Mouse (Mus musculus): ENCODE results near the gene Fbxo34. TPM values are rescaled to one million over a fixed set of nuclear protein-coding genes. Genes with fewer than 3 reads are reported as not detected.
"Not testable (repeated sequence)": the region's sequence is repeated elsewhere in the genome, so short reads cannot be mapped to it uniquely, and the experiment has no call there.

The Fbxo34 gene
- polyA plus RNA-seq (2012; rRNA removed) = 30.7 and 30.8 TPM in 2 replicates

- not testable (repeated sequence) for H3K27ac ChIP-seq (ENCODE audit: insufficient read depth, low read length); H3K4me1 ChIP-seq (ENCODE audit: control insufficient read depth, insufficient read depth, low read length); H3K27me3 ChIP-seq (ENCODE audit: control insufficient read depth, insufficient read depth, low read length); H3K4me3 ChIP-seq (replicated peaks; ENCODE audit: insufficient read depth, low read depth, low read length); DNase-seq
- 77% methylated on average over 3 of the region's 5 CpGs for WGBS
These were observed at the start of gene Fbxo34 for GRCm38 (mm10) chr14:47450121-47450520. Gene Fbxo34, plus strand, starts transcription at chr14:47450421.

GRCm38 (mm10) chr14:47402735-47403134, 47.5 kb upstream of the Fbxo34 start:
- Histone ChIP-seq H3K27me3 (ENCODE audit: control insufficient read depth, insufficient read depth, low read length) (no peaks in the 10 kb centered on the region), H3K4me1 (ENCODE audit: control insufficient read depth, insufficient read depth, low read length) (no peaks in the 10 kb centered on the region), H3K27ac (ENCODE audit: insufficient read depth, low read length) (no peak overlapping the region), H3K4me3 (replicated peaks; ENCODE audit: insufficient read depth, low read depth, low read length) (no peak overlapping the region)
- TF ChIP-seq CTCF (IDR thresholded peaks at IDR 0.05; ENCODE audit: borderline replicate concordance, insufficient read depth, low read depth, low read length) = no peak
- TF ChIP-seq POLR2A (IDR thresholded peaks at IDR 0.05; ENCODE audit: borderline replicate concordance, insufficient read depth, low read length) = no peak
- DNase-seq = no peak
- 92% methylated on average over 8 of the region's 8 CpGs for WGBS

GRCm38 (mm10) chr14:47406000-47406399, 44.2 kb upstream of the Fbxo34 start:
- no peak for DNase-seq
- Histone ChIP-seq H3K27ac (ENCODE audit: insufficient read depth, low read length) (no peak overlapping the region), H3K27me3 (ENCODE audit: control insufficient read depth, insufficient read depth, low read length) (no peaks in the 10 kb centered on the region), H3K4me1 (ENCODE audit: control insufficient read depth, insufficient read depth, low read length) (no peaks in the 10 kb centered on the region), H3K4me3 (replicated peaks; ENCODE audit: insufficient read depth, low read depth, low read length) (no peak overlapping the region)
- WGBS = 79% methylated on average over 9 of the region's 9 CpGs
- TF ChIP-seq POLR2A (IDR thresholded peaks at IDR 0.05; ENCODE audit: borderline replicate concordance, insufficient read depth, low read length) (no peak), CTCF (IDR thresholded peaks at IDR 0.05; ENCODE audit: borderline replicate concordance, insufficient read depth, low read depth, low read length) (no peak)

- 27% methylated on average over 3 of the region's 3 CpGs for WGBS
- H3K27me3 ChIP-seq (ENCODE audit: control insufficient read depth, insufficient read depth, low read length) = no peaks in the 10 kb centered on the region
- H3K4me3 ChIP-seq (replicated peaks; ENCODE audit: insufficient read depth, low read depth, low read length) = no peak overlapping the region
- no peaks in the 10 kb centered on the region for H3K4me1 ChIP-seq (ENCODE audit: control insufficient read depth, insufficient read depth, low read length)
- DNase-seq = no peak
- TF ChIP-seq CTCF (IDR thresholded peaks at IDR 0.05; ENCODE audit: borderline replicate concordance, insufficient read depth, low read depth, low read length) (no peak), POLR2A (IDR thresholded peaks at IDR 0.05; ENCODE audit: borderline replicate concordance, insufficient read depth, low read length) (no peak)
- no peak overlapping the region for H3K27ac ChIP-seq (ENCODE audit: insufficient read depth, low read length)
These were observed 32.9 kb upstream of the Fbxo34 start for GRCm38 (mm10) chr14:47417346-47417745.

GRCm38 (mm10) chr14:47417775-47418665, 32.2 kb upstream of the Fbxo34 start, which contains the start of gene Dlgap5:
Gene Dlgap5, minus strand, starts transcription at chr14:47418407.
- Histone ChIP-seq H3K27ac (ENCODE audit: insufficient read depth, low read length) (no peak within 1 kb of the TSS), H3K4me1 (ENCODE audit: control insufficient read depth, insufficient read depth, low read length) (no peaks in the 10 kb centered on the region), H3K4me3 (replicated peaks; ENCODE audit: insufficient read depth, low read depth, low read length) (peak within 1 kb of the TSS; percentile 93), H3K27me3 (ENCODE audit: control insufficient read depth, insufficient read depth, low read length) (no peaks in the 10 kb centered on the region)
- WGBS = 1% methylated on average over 36 of the region's 36 CpGs
- peak; percentile 89 to 90 for DNase-seq
- no peak for TF ChIP-seq CTCF (IDR thresholded peaks at IDR 0.05; ENCODE audit: borderline replicate concordance, insufficient read depth, low read depth, low read length)
- TF ChIP-seq POLR2A (IDR thresholded peaks at IDR 0.05; ENCODE audit: borderline replicate concordance, insufficient read depth, low read length) = no peak

GRCm38 (mm10) chr14:47418666-47418991, 31.6 kb upstream of the Fbxo34 start:
- TF ChIP-seq POLR2A (IDR thresholded peaks at IDR 0.05; ENCODE audit: borderline replicate concordance, insufficient read depth, low read length) (no peak), CTCF (IDR thresholded peaks at IDR 0.05; ENCODE audit: borderline replicate concordance, insufficient read depth, low read depth, low read length) (no peak)
- 26% methylated on average over 5 of the region's 5 CpGs for WGBS
- no peaks in the 10 kb centered on the region for H3K4me1 ChIP-seq (ENCODE audit: control insufficient read depth, insufficient read depth, low read length)
- peak overlapping the region; percentile 93 for H3K4me3 ChIP-seq (replicated peaks; ENCODE audit: insufficient read depth, low read depth, low read length)
- no peaks in the 10 kb centered on the region for H3K27me3 ChIP-seq (ENCODE audit: control insufficient read depth, insufficient read depth, low read length)
- no peak overlapping the region for H3K27ac ChIP-seq (ENCODE audit: insufficient read depth, low read length)
- no peak for DNase-seq

GRCm38 (mm10) chr14:47419034-47419625, 31.1 kb upstream of the Fbxo34 start:
- no peak for TF ChIP-seq POLR2A (IDR thresholded peaks at IDR 0.05; ENCODE audit: borderline replicate concordance, insufficient read depth, low read length)
- TF ChIP-seq CTCF (IDR thresholded peaks at IDR 0.05; ENCODE audit: borderline replicate concordance, insufficient read depth, low read depth, low read length) = no peak
- WGBS = 89% methylated on average over 9 of the region's 9 CpGs

GRCm38 (mm10) chr14:47419723-47420276, 30.4 kb upstream of the Fbxo34 start:
- 91% methylated on average over 24 of the region's 24 CpGs for WGBS
- no peak overlapping the region for H3K4me3 ChIP-seq (replicated peaks; ENCODE audit: insufficient read depth, low read depth, low read length)
- DNase-seq = no peak
- no peaks in the 10 kb centered on the region for H3K4me1 ChIP-seq (ENCODE audit: control insufficient read depth, insufficient read depth, low read length)
- no peaks in the 10 kb centered on the region for H3K27me3 ChIP-seq (ENCODE audit: control insufficient read depth, insufficient read depth, low read length)
- H3K27ac ChIP-seq (ENCODE audit: insufficient read depth, low read length) = no peak overlapping the region
- no peak for TF ChIP-seq CTCF (IDR thresholded peaks at IDR 0.05; ENCODE audit: borderline replicate concordance, insufficient read depth, low read depth, low read length)
- no peak for TF ChIP-seq POLR2A (IDR thresholded peaks at IDR 0.05; ENCODE audit: borderline replicate concordance, insufficient read depth, low read length)

More at GRCm38 (mm10) chr14:47419034-47419625, 31.1 kb upstream of the Fbxo34 start:
- Histone ChIP-seq H3K27me3 (ENCODE audit: control insufficient read depth, insufficient read depth, low read length) (no peaks in the 10 kb centered on the region), H3K27ac (ENCODE audit: insufficient read depth, low read length) (no peak overlapping the region), H3K4me1 (ENCODE audit: control insufficient read depth, insufficient read depth, low read length) (no peaks in the 10 kb centered on the region), H3K4me3 (replicated peaks; ENCODE audit: insufficient read depth, low read depth, low read length) (no peak overlapping the region)
- no peak for DNase-seq

Data from cerebellum, adult 2 months (tissue).